Mouse (Mus musculus) hindbrain, postnatal 0 days (tissue): ENCODE data around the gene Fam189a1. TPM values are rescaled to one million over a fixed set of nuclear protein-coding genes. Genes with fewer than 3 reads are reported as not detected.

ENCODE experiments used
- ATAC-seq: fragments of 200-750 bp; cut with Nextera tagmentation; 2 replicates; pipeline ENCODE4 v1.8.0; 2017; ENCODE audit warnings: mild to moderate bottlenecking, moderate TSS enrichment, moderate library complexity
- DNase-seq: peaks from one replicate; pipeline ENCODE4 v3.0.0-alpha.2; 2015; ENCODE audit warnings: low spot score
- H3K27ac ChIP-seq: fragments of 300-500 bp; sonication (generic); 2 replicates; pipeline ENCODE4 v1.5.1; 2014; ENCODE audit warnings: mild to moderate bottlenecking
- H3K27me3 ChIP-seq: fragments of 300-500 bp; sonication (generic); 2 replicates; pipeline ENCODE4 v1.6.1; 2014; ENCODE audit warnings: low read length, mixed read lengths; ENCODE audit not compliant: insufficient read depth
- H3K36me3 ChIP-seq: fragments of 300-500 bp; sonication (generic); 2 replicates; pipeline ENCODE4 v1.6.1; 2014; ENCODE audit warnings: low read length, mixed read lengths; ENCODE audit not compliant: insufficient read depth
- H3K4me1 ChIP-seq: fragments of 300-500 bp; sonication (generic); 2 replicates; pipeline ENCODE4 v1.6.1; 2014; ENCODE audit warnings: antibody characterized with exemption, low read length, mixed read lengths; ENCODE audit not compliant: insufficient read depth
- H3K4me2 ChIP-seq: fragments of 300-500 bp; sonication (generic); 2 replicates; pipeline ENCODE4 v1.6.1; 2014; ENCODE audit warnings: low read depth, mild to moderate bottlenecking, low read length, moderate library complexity, mixed read lengths
- H3K4me3 ChIP-seq: fragments of 300-500 bp; sonication (generic); 2 replicates; pipeline ENCODE4 v1.5.1; 2014; ENCODE audit warnings: low read length
- H3K9ac ChIP-seq: fragments of 300-500 bp; sonication (generic); replicated peaks from 2 replicates; pipeline ENCODE4 v1.6.1; 2014; ENCODE audit warnings: mild to moderate bottlenecking, low read length, moderate library complexity, mixed read lengths
- H3K9me3 ChIP-seq: fragments of 300-500 bp; sonication (generic); 2 replicates; pipeline ENCODE4 v1.6.1; 2016; ENCODE audit warnings: low read length, mixed read lengths
- CTCF ChIP-seq: IDR thresholded peaks from 2 replicates; pipeline ENCODE4 v1.5.1; 2016; ENCODE audit warnings: antibody characterized with exemption, control low read depth, low read depth
- WGBS: fragments of 180-500 bp; shearing (Covaris S2); extraction: QIAGEN DNeasy Blood & Tissue Kit; methylation state at CpG from one replicate; pipeline ENCODE4 v1.1.7; 2014; 5-methylcytosine and 5-hydroxymethylcytosine counted together
- polyA plus RNA-seq: library from polyadenylated mRNA; unstranded; fragments of >200 nt; fragmentation: Nextera tagmentation; extraction: Ambion mirVana; gene quantifications from 2 replicates; pipeline ENCODE4 v1.2.1, GENCODE M21; 2015
- total RNA-seq: library from RNA; depleted of rRNA; stranded (reverse); fragments of >200 nt; gene quantifications from 2 replicates; pipeline ENCODE4 v1.2.3, GENCODE M21; 2014

Gene Fam189a1
- total and polyA plus RNA-seq, 2 experiments from 2014 or later: 16.8 to 28.4 TPM

DNA sequence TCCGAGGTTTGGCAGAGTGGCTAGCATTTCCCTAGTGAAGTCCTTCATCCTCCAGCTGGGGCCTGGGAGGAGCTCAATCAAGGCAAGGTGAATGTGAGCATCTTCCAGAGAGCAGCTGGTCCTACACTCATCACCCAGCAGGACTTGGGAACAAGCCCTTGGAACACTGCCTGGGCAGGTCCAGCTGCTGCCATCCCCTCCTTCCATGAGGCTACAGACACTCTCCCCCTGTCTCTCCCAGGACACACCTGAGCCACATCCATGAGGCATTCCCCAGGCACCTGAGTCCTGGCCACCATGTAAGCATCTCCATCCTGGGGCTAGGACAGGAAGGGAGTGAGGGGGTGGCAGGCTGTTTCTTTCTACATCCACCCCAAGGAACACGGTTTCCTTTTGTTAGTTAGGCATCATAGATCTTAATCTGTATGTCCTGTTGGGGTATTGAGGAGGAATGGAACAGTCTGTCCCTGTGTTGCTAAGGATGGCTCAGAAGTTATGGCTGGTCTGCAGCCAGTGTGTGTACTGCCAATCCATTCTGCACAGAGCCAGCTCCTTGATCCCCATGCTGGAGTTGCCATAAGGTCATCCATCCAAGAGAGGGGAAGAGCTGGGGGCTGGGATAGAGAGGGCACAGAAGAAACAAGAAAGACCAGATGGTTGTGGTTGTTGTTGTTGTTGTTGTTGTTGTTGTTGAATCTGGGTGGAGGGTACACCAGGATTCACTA lies 174.7 kb downstream of the Fam189a1 start:
- DNase-seq (peak; percentile 79), ATAC-seq (peak; percentile 87)
- Histone ChIP-seq H3K27ac (peak overlapping the region; percentile 36; the same call in 1 of the 2 replicates), H3K4me2 (no peak overlapping the region), H3K9me3 (no peaks in the 10 kb centered on the region), H3K4me1 (0 out of 2 replicates have a peak, but pooled peaks cover 3% of the 10 kb centered on the region), H3K36me3 (no peaks in the 10 kb centered on the region), H3K4me3 (no peak overlapping the region), H3K9ac (no peak overlapping the region), H3K27me3 (no peaks in the 10 kb centered on the region)
- no peak for TF ChIP-seq CTCF
- 52% methylated on average over 2 of the region's 2 CpGs for WGBS

DNA sequence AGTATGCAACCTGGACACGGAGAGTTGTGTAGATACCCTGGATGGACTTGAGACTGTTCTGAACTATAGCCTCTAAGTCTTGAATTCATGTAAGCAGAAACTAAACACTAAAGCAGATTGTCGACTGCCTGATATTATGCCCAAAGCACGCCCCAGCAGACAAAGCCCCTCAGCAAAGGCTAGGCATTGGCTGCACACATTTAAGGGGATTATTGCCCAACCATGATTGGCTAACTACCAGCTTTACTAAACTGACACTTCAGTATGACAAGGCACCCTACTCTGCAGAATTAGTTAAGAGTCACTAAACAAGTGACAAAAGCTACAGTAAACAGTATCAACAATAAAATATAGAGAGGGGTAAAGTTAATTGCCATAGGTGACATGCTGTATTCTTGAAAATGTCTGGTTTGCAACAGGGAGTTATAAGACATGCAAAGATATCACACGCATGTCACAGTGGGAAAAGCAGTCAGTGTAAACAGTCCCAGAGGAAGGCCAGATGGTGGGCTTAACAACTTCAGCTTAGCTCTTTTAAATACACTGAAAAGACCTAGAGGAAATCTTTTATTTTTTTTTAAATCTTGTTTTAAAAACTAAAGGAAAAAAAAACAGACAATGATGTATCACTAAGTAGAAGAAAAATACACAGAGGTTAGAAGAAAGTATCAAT lies 182.6 kb downstream of the Fam189a1 start:
- Histone ChIP-seq H3K4me3 (no peak overlapping the region), H3K9ac (no peak overlapping the region), H3K9me3 (no peaks in the 10 kb centered on the region), H3K27me3 (no peaks in the 10 kb centered on the region), H3K36me3 (no peaks in the 10 kb centered on the region), H3K4me1 (no peaks in the 10 kb centered on the region), H3K4me2 (no peak overlapping the region), H3K27ac (no peak overlapping the region)
- DNase-seq (peak; percentile 61), ATAC-seq (peak; percentile 58; the same call in 1 of the 2 replicates)
- TF ChIP-seq CTCF: no peak
- WGBS: 61% methylated on average over 4 of the region's 4 CpGs

DNA sequence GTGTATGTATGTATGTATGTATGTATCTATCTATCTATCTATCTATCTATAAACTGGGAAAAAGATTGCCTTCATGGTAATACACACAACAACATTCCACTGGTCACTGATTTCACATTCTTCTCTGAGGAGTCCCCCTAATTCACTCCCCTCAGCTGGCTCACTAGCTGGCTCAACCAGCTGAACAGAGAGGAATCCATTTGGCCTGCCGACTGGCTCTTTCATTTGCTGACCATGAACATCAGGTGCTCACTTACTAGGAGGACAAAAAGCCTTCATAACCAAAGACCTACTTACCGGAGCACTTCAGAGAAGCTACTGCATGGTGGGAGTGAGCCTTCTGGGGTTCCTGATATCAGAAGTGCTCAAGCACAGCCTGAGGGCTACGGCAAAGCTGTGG lies 194.2 kb downstream of the Fam189a1 start:
- no peak overlapping the region for H3K9ac ChIP-seq
- no peaks in the 10 kb centered on the region for H3K9me3 ChIP-seq
- no peak overlapping the region for H3K4me3 ChIP-seq
- H3K4me2 ChIP-seq: no peak overlapping the region
- no peak overlapping the region for H3K27ac ChIP-seq
- no peak for TF ChIP-seq CTCF
- H3K36me3 ChIP-seq: no peaks in the 10 kb centered on the region
- ATAC-seq: no peak
- H3K4me1 ChIP-seq: no peaks in the 10 kb centered on the region
- DNase-seq: no peak
- no peaks in the 10 kb centered on the region for H3K27me3 ChIP-seq
- WGBS: 86% methylated on average over 3 of the region's 3 CpGs

DNA sequence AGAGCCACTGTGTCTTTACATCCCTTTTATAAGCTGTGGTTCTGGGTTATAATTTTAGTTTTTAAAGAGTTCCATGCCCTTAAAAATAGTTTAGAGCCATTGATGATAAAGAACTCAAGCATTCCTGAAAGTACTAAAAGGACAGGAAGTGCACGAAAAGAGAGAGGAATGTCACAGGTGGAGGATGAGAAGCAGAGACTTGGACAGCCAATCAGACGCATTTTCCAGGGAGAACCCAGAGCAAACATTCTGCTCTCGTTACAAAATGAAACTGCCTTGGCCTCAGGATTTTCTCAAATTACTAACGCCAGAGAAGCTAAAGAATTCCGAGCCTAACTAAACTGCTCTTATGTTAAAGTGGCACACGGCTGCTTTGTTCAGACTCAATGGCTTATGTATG lies 197.3 kb downstream of the Fam189a1 start:
- DNase-seq (no peak), ATAC-seq (no peak)
- Histone ChIP-seq H3K9me3 (no peaks in the 10 kb centered on the region), H3K4me1 (no peaks in the 10 kb centered on the region), H3K4me3 (no peak overlapping the region), H3K36me3 (no peaks in the 10 kb centered on the region), H3K27ac (no peak overlapping the region), H3K4me2 (no peak overlapping the region), H3K9ac (no peak overlapping the region), H3K27me3 (no peaks in the 10 kb centered on the region)
- 62% methylated on average over 6 of the region's 6 CpGs for WGBS
- TF ChIP-seq CTCF: no peak

DNA sequence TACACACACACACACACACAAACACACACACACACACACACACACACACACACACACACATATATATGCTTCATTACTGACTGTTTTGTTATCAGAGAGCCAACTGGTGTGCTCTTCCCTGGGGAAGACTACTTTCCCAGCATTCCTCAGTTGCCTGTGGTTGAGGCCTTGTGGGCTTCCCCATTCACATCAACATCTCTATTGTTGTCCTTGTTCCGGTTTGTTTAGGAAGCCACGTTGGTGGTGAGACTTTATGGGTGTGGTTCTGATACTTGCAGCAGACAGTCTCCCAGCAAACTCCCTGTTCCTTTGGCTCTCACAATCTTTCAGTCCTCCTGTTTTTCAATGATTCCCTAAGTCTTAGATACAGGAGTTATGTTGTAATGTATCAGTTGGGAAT lies 204.2 kb downstream of the Fam189a1 start:
- H3K9me3 ChIP-seq: no peaks in the 10 kb centered on the region
- no peak overlapping the region for H3K27ac ChIP-seq
- DNase-seq (no peak), ATAC-seq (no peak)
- H3K27me3 ChIP-seq: no peaks in the 10 kb centered on the region
- no peak for TF ChIP-seq CTCF
- no peak overlapping the region for H3K4me2 ChIP-seq
- H3K36me3 ChIP-seq: no peaks in the 10 kb centered on the region
- H3K4me1 ChIP-seq: no peaks in the 10 kb centered on the region
- WGBS: 9% methylated on average over 2 of the region's 2 CpGs
- no peak overlapping the region for H3K4me3 ChIP-seq
- no peak overlapping the region for H3K9ac ChIP-seq

DNA sequence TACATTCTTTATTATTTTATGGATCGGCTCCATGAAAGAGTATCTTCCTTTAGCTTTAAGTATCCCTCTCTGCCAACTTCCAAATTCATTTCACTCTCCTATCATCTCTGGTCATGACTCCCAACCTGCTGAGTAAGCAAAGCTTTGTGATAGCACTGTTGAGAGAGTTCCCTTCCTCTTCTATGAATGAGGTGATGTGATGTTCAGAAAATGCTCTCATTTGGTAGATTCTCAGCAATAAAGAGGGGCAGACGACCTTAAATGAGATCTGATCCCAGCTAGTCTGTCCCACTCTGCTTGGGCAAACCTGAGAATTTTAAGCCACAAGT lies 205.6 kb downstream of the Fam189a1 start:
- no peak for DNase-seq
- Histone ChIP-seq H3K27ac (no peak overlapping the region), H3K9me3 (no peaks in the 10 kb centered on the region), H3K36me3 (no peaks in the 10 kb centered on the region), H3K9ac (no peak overlapping the region), H3K4me2 (no peak overlapping the region), H3K4me3 (no peak overlapping the region), H3K27me3 (no peaks in the 10 kb centered on the region), H3K4me1 (no peaks in the 10 kb centered on the region)
- 74% methylated on average over 2 of the region's 2 CpGs for WGBS
- ATAC-seq: no peak
- no peak for TF ChIP-seq CTCF
